Mouse (Mus musculus) embryo, embryonic 11 days (tissue): ENCODE data around the gene Tomm40.
A peak's percentile ranks its signal among the peaks of the same experiment; 100 is the strongest.

Experiments
- DNase-seq: peaks from one replicate; pipeline ENCODE4 v3.0.0-alpha.2; 2015

Gene Tomm40

DNA sequence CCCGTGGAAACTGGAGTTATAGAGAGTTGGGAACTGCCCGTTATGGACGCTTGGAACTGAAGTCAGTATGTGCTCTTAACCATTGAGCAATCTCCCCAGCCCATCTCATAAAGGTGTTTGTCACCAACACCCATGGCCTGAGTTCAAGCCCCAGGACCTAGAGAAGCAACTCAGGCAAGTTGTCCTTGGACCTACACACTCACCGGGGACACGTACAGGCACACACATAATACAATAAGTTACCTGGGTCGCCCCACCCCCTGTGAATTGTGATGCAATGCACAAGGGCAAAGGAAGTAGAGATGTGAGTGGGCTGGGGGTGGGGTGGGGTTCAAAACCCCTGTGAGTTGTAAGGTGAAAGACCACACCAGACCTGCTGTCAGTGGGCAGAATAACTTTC lies 28.7 kb downstream of the Tomm40 start:
- no peak for DNase-seq

DNA sequence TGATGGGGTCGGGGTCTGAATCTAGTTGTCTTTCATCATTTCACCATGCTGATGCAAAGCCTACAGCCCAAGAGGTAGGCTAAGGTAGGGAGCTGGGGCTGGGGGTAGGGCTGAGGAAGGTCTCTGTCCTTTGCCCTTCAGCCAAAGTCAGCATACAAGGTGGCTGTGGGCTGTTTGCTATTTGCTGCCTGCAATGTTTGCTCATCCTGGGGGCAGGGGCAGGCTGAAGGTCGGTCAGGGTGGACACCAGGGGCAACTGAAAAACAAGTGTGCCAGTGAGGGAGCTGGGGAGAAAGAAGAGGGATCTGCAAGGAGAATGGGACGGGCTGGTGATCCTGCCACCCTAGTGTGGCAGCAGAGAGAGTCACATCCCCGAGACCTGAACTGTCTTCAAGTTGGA lies 29.9 kb downstream of the Tomm40 start:
- DNase-seq = no peak

DNA sequence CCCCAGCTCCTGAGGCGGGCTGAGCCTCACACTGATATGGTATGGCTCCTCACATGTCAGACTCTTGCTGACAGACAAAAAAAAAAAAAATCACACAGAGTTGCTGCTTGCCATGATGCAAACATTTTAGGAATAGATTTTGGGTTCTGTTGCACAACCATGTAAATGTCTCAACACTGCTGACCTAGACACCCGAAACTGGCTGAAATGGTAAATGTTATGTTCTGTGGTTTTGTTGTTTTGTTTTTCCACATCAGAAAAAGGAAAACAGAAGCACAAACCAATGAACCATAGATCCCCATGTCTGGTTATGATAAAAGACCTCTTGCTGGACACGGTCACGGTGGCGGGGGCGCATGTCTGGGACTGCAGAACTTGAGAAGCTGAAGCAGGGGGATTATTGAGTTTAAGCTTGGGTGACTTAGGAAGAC lies 31.5 kb downstream of the Tomm40 start:
- DNase-seq = no peak

DNA sequence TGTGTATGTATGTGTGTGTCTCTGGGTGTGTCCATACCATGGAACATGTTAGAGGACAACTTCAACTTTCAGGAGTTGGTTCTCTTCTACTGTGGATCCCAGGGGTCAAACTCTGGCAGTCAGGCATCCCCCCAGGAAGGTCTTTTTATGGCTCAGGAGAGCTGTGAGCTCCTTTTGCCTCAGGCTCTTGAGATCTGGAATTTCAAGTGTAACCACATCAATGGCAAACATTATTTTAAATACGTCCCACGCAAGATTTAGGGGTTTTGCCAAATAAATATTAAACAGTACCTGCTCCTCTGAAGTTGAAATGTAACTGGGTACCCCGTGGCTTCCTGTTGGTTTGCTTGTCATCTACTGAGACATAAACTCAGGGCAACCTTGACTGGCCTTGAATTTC lies 32.3 kb downstream of the Tomm40 start:
- DNase-seq = no peak

DNA sequence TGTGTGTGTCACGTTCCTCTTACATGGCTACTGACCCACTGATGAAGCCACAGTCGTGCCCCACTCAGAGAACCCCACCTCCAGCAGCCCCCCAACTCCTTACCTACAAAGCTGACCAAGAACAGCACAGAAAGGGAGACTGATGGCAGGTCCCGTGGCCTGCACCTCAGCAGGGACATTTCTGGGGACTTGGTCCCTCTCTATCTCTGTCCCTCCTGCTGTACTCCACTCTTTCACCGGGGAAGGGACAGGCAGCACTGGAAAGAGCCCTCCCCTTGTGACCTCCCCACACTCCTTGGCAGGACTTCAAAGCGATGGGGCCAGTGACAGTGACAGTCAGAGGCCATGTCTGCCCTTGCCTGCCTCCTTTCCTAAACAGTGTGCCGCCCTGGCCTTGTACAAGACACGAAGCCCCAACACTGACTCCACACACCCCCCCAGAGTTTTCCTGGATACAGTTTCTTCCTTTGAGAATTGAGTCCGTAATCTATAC lies 34.0 kb downstream of the Tomm40 start, which contains the start of the genes Gm44805 and Apoc4:
Gene Gm44805, minus strand, starts transcription at position 222 of the 493 bp plus-strand sequence.
Gene Apoc4, minus strand, starts transcription at position 278 of the 493 bp plus-strand sequence.
- no peak for DNase-seq

DNA sequence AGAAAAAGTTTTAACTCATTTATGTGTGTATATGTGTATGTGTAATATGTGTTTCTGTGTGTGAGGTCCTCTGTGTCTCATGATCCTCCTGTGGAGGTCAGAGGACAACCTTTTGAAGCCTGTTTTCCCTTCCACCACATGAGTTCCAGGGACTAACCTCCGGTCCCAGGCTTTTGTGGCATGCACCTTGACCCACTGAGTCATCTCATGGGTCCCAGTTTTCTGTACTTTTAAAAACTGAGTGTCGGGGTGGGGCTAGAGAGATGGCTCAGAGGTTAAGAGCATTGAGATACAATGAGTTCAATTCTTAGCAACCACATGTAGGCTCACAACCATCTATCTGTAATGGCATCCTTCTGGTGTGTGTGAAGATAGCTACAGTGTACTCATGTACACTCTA lies 34.5 kb downstream of the Tomm40 start:
- no peak for DNase-seq

DNA sequence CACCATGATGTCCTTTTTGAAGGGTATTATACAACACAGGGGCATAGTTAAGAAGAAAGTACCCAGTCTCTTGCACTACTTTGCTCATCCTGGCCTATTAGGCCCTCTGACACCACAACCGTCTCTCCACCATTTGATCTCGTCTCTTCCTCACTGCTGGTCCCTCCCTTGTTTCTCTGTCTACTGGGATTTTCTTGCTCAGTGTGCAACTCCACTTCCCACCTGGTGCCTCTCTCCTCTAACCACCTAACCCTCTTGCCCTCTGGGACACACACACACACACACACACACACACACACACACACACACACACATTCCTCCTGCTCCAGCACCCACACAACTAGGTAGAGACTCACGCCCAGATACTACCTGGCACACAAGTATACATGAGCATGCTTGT lies 36.3 kb downstream of the Tomm40 start:
- no peak for DNase-seq

DNA sequence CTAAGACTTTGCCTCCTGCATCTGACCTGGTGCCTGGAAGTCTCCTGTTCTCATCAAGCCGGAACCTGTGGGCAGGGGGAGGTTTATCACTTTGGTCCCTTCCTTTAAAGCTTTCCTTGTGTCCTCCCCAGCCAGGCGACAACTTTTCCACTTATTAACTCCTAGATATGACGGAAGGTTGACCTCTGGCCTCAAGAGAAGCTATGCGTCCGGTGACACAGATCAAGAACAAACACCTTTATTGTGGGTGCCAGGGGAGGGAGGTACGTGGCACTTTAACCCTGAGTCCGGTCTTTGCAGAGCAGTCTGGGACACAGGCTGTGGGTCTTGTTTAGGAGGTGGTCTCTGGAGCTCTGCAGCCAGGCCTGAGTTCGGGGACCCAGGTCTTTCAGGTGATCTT lies 37.4 kb downstream of the Tomm40 start, which contains the start of gene Apoc2:
Gene Apoc2, minus strand, starts transcription at position 70 of the 400 bp plus-strand sequence.
- no peak for DNase-seq

DNA sequence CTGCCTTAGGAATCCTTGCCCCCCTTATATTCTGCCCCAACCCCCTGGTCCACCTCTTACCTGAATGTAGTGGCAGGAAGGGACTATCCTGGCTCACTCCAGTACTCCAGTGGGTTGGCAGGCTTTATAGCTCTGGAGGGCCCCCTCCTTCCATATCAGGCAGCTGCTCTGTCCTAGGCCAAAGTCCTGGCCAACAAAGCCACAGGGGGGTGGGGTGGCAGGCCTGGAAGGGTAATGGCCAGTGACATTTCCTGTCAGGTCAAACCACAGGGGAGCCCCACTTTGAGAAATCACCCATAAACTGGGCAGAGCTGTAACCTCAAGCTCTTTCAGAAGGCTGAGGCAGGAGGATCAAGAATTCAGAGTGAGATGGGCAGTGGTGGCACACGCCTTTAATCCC lies 38.6 kb downstream of the Tomm40 start:
- DNase-seq = no peak

DNA sequence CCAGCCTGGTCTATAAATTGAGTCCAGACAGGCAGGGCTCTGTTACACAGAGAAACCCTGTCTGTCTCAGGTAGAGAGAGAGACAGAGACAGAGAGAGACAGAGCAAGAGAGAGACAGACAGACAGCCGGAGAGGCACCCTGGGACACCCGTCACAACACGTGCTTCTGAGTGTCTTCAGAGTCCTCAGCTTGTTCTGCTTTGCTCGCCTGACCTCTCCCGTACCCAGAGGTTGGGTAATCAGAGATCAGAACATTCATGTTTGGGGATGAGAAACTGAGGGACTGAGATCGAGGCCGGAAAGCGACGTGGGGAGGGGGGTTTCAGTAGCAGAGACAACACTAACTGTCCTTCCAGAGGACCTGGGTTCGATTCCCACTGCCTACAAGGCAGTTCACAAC lies 39.4 kb downstream of the Tomm40 start:
- no peak for DNase-seq

DNA sequence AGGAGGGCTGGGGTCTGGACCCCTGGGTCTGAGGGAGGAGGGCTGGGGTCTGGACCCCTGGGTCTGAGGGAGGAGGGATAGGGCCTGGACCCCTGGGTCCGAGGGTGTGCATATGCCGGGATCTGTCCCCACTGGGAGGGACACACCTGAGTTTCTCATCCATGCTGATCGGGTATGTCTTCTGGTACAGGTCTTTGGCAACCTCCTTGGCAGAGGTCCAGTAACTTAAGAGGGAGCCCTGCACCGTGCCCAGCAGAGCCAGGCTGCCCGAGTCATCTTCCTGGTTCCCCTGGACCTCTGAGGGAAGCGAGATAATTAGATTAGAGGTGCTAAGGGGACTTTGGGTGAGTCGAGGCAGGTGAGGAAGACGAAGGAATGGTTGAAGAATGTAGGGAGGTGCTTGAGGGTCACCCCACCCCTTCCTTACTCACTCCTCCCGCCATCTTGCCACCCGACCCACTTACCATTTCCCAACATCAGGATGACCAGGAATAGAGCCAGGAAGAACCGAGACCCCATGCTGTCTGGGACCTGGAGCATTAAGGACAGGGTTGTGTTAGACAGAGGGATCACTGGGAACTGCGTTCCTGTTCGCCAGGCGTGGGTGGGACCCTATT lies 42.0 kb downstream of the Tomm40 start:
- DNase-seq = no peak

DNA sequence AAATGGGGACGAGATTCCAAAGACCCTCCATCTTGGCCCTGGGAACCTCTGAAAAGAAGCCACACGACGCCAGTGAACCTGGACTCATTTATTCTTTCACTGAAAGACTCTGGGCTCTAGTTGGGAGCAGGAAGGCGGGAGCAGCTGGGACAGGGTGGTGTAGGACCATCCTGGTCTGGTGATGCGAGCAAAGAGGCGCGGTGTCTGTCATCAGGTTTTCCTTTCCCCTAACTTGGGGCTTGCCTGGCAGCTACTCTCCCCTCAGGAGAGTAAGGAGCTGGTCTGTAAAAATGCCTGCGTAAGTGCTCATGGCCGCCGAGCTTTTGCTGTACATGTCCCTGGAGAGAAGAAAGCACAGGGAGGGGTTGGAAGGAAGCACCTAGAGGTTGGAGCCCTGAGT lies 43.7 kb downstream of the Tomm40 start:
- no peak for DNase-seq

DNA sequence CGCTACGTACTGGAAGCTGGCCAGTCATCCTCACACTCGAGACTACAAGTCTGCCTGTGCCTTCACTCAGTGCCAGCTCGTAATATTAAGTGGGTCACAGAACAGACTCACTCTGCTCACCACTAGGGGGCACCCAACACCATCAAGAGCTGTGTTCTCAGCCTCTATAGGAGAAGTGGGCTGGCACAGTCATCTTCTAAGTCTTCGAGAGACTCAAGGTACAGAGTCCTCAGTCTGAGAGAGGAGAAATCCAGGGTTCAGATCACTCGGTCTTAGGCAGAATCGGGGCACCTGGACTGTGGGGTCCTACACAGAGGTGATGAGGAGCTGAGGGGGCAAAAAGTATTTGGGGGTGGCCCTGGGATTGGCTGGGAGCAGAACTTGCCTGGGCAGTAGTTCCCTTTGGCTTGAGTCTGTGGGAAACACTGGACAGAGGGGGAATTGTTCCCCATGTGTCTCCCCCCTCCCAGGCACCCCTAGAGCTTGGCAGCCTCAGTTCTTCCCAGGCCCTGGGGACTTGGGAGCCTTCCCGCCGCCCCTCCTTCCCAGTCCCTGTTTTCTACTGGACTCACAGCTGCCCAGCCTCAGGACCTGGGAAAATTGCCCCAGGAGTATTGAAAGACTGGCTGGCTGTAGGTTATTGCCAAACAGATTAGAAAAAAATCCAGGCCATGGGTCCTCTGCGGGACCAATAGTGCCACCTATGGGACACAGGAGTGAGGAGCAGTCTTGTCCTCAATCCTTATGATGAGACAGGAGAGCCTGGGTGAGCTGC lies 46.1 kb downstream of the Tomm40 start:
- peak; percentile 94 for DNase-seq

DNA sequence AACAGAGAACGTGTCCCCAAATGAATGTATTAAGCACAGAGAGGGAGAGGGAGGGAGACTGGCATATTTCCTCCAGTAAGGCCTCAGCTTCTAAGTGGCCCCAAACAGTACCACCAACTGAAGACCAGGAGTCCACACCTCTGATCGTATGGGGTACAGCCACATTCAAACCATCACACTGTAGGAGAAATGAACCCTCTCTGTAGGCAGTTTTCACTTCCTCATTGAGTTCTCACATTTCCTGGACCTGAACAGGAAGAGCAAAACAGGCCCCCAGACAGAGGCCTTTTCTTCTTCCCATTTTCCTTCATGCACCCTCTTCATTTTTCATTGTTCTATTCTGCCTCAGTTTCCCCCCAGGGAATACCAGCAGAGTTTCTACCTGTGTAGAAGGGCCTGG lies 47.8 kb downstream of the Tomm40 start:
- DNase-seq = no peak

DNA sequence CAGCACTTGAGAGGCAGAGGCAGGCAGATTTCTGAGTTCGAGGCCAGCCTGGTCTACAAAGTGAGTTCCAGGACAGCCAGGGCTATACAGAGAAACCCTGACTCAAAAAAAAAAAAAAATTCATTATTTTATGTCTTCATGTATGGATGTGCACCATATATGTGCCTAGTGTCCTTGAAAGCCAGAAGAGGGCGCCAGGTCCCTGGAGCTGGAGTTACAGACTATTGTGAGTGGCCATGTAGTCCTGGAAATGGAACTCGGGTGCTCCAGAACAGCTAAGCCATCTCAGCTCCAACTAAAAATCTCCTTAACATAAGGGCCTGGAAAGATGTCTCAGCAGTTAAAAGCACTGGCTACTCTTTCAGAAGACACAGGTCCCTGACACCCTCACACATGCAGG lies 48.5 kb downstream of the Tomm40 start:
- no peak for DNase-seq

DNA sequence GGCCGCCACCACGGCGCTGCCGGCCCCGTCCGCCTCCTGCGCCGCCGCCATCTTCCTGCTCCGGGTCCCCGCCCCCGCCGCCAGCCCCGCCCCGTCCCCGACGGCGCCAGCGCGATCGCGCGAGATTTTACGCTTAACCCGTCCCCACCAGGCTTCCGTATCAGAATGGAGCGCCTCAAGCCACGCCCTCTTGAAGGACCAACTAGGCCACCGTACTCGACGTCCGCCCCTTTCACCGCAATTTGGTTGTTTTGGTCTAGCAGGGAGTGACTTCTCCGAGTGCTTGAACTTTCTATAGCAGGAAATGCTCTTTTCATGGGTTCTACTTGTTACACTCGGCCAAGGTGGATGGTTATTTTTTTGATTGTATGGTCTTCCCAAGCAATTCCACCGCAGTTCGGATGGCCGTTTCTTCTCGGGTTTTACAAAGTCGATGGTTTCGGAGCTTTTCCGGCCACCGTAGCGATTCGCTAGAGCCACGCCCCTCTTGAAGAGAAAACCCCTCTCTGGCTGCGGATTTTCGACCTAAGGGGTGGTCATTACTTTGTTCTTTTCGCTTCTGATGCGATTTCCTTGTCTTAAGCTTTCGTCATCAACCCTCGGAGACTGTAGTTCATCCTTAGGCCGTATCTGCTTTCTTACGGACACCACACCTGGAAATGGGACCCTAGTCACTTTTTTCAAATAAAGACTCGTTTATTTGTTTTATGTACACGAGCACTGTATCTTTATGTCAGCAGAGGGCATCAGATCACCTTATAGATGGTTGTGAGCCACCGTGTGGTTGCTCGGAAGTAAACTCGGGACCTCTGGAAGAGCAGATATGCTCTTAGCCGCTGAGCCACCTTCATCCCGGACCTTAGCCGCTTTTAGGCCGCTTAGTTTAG lies 50.0 kb downstream of the Tomm40 start, which contains the start of gene Clptm1:
Gene Clptm1, minus strand, starts transcription at position 79 of the 887 bp plus-strand sequence.
- peak; percentile 98 for DNase-seq

DNA sequence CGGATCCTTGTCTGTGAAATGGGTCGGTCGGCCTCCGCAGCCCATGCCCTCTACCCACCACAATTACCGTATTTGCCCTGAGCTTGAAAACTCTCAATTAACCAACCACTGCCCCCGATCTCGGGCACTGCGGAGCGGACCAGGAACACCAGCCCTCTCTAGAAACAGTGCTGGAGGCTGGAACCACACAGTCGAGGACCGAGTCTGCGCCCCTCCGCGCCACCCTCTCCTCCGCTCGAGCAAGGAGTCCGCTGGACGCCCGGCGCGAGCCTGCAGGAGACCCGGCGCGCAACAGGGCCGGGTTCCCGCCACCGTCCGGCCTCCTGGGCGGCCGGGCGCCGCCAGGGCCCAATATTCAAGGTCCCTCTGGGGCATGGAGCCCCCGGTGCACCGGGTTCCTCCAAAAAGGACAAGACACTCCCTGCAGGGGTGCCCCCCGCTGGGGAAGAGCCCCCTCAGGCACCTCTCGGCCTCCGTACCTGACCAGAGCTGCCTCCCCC lies 50.7 kb downstream of the Tomm40 start:
- no peak for DNase-seq

DNA sequence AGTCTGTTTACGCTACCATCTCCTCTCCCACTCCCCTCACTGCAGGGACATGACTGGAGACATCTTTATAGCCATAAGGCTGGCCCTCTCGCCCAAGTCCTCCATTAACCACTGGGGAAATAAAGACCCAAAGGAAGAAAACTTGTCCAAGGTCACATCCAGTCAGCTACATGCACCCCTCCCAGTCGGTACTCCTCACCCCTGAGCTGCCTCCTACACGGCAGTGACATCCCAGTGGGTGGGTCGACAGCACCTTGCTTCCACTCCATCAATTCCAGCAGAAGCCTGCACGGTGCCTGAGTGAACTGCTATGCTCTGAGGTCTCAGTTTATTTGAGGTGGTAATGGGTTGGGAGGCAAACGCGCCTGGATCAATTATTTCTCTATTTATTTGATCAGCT lies 51.3 kb downstream of the Tomm40 start:
- DNase-seq = no peak

DNA sequence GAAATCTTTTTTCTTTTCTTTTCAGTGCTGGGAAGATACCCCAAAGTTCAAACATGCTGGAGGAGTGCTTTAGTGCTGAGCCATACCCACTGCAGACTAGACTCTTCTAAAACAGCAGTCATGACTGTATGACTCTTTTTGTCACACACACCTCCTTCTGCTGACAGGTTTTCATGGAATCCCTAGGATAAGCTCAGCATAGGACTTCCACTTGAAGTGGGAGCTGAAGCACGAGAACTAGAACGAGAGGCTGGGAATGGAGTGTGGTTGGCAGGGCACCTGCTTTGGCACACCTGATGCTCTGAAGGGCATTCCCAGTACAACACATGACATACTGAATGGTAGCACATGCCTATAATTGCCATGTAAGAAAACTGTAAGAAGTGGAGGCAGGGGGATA lies 62.6 kb downstream of the Tomm40 start:
- DNase-seq = no peak
